Mouse (Mus musculus): ENCODE measurements around the gene 4930544D05Rik.

DNA sequence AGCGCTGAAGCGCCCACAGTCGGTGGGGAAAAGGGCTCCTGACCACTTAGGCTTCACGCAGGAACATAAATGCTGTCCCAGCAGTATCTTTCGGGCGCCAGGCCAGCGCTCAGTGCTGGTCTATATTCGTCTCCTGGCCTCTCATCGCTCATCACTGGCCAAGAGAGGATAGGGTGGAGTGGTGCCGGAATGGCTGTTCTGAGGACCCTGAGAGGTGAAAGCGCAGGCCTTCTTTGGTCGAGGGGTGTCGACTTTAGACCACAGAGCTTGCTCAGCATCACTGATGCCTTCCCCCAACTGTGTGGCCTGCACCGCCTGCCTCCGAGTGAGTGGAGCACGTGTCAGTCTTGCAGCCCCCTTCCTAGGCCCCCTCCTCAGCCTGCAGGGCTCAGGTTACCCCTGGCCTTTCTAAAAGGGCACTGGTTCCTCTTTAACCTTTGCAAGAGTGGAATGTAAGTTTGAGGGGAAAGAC, 40.8 kb downstream of the 4930544D05Rik start:
- TF ChIP-seq CTCF (IDR thresholded peaks at IDR 0.05; ENCODE audit: extremely low read depth, insufficient read length, insufficient replicate concordance, low read depth, low read length) (no peak), POLR2A (IDR thresholded peaks at IDR 0.05; ENCODE audit: low read depth, low read length) (no peak)
